Mouse (Mus musculus) splenic B cell, adult 2 months (primary cell): Measurements from ENCODE around the gene Myef2.
A peak's percentile ranks its signal among the peaks of the same experiment; 100 is the strongest.

Source experiments
- DNase-seq: peaks from one replicate; pipeline ENCODE4 v3.0.0-alpha.2; 2011; ENCODE audit warnings: low read depth, low spot score
- H3K27me3 ChIP-seq: 2 replicates; pipeline ENCODE4 v1.6.1; 2012; ENCODE audit warnings: mild to moderate bottlenecking, low read length, moderate library complexity, mixed read lengths; ENCODE audit not compliant: control insufficient read depth, poor library complexity, insufficient read depth, severe bottlenecking
- H3K36me3 ChIP-seq: 2 replicates; pipeline ENCODE4 v1.6.1; 2012; ENCODE audit warnings: mild to moderate bottlenecking, low read length, moderate library complexity, mixed read lengths; ENCODE audit not compliant: control insufficient read depth, poor library complexity, insufficient read depth, severe bottlenecking

Myef2 gene

GRCm38 (mm10) chr2:125123477-125123852 is at the start of gene Myef2:
Myef2 (minus strand) TSS chr2:125123661.
- H3K36me3 ChIP-seq: no peaks in the 10 kb centered on the region
- no peaks in the 10 kb centered on the region; the same call in 1 of the 2 replicates for H3K27me3 ChIP-seq
- peak; percentile 90 for DNase-seq

GRCm38 (mm10) chr2:125162012-125162470 is 38.6 kb upstream of the Myef2 start:
- Histone ChIP-seq H3K36me3 (no peaks in the 10 kb centered on the region), H3K27me3 (no peaks in the 10 kb centered on the region)
- DNase-seq: no peak

DNA sequence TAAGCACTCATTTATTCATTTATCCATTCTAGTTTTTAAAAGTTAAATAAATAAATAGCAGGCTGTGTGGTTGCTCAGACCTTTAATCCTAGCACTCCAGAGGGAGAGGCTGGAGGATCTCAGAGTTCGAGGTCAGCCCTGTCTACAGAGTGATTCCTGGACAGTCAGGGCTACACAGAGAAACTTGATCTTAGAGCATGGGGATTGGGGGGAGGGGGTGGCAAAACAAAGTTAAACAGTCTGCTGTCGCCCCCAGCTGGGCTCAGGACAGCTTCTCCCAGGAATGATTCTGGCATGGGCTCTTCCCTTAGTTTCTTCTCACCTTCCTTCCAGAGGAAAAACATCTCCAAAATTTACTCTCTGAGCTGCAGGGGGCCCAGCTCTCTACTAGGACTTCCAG is 32.0 kb upstream of the Myef2 start:
- no peaks in the 10 kb centered on the region for H3K36me3 ChIP-seq
- DNase-seq: no peak
- H3K27me3 ChIP-seq: no peaks in the 10 kb centered on the region

GRCm38 (mm10) chr2:125154294-125154693 is 30.8 kb upstream of the Myef2 start:
- no peak for DNase-seq
- no peaks in the 10 kb centered on the region for H3K36me3 ChIP-seq

DNA sequence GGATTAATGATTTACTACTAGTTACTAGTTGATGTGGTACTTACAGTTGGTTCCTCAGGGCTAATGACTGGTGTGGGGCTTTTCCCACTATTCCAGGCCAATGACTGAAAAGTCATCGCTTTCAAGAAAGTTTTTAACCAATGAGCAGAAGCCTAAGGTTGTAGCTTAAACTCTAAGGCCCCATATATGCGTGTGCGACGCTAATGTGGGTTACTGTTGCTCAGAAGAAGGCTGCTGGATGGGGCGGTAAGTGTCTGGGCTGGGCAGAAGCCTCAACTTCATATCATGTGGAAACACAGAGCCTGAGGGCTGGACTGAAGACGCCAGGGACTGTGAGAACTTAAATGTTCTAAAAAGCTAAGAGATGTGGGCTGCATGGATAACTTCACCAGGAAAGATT is 28.9 kb upstream of the Myef2 start, which contains the start of gene Slc12a1:
Gene Slc12a1 (plus strand): TSS at position 118 of the 400 bp plus-strand sequence.
- DNase-seq: no peak
- no peaks in the 10 kb centered on the region for H3K27me3 ChIP-seq
- H3K36me3 ChIP-seq: no peaks in the 10 kb centered on the region

More at GRCm38 (mm10) chr2:125154294-125154693, 30.8 kb upstream of the Myef2 start:
- no peaks in the 10 kb centered on the region for H3K27me3 ChIP-seq

- DNase-seq: no peak
- H3K27me3 ChIP-seq: no peaks in the 10 kb centered on the region
- no peaks in the 10 kb centered on the region for H3K36me3 ChIP-seq
Measured at GRCm38 (mm10) chr2:125142336-125142735, 18.9 kb upstream of the Myef2 start.

- Histone ChIP-seq H3K27me3 (no peaks in the 10 kb centered on the region), H3K36me3 (no peaks in the 10 kb centered on the region)
- DNase-seq: no peak
Measured at GRCm38 (mm10) chr2:125136846-125137245, 13.4 kb upstream of the Myef2 start.

DNA sequence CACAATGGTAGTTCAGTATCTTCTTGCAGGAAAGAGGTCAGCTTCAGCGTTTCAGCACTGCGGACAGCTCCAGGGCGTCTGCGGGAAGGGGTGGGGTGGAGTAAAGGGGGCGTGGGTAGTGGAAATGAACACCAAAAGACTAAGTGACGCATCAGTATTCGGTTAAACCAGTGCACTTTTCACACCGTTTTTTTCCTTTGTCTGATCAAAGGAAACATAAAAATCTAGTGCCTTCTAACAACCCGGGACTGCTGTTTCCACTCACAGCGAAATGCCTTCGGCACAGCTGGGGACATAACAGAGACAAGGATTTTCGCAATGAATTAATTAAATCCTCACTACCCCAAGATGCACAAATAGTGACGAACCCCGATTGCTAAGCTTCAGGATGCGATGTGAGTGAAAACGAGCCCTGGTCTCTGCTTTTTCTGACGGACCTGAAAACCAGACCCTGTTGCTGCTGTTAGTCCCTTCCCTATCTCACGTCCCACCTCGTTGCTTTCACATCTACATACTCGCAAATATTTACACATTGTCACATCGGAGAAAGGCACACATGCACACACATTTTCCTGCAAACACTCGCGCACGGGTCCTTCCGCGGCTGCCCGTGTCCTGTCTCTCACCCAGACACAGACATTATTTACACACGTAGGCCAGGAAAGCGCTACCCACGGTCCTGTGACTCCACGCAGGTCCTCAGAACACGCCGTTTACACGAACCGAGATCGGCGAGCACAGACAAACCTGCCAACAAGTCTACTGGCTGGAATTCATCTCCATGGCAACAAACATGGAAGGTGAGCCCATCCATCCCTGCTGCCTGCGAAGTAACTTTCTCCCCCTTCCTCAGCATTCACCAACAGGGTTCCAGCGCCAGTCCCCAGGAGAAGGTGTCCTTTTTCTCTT is 12.7 kb upstream of the Myef2 start, which contains the start of gene Ctxn2:
Gene Ctxn2 (plus strand): TSS at position 790 of the 909 bp plus-strand sequence.
- Histone ChIP-seq H3K27me3 (no peaks in the 10 kb centered on the region), H3K36me3 (no peaks in the 10 kb centered on the region)
- DNase-seq: peak; percentile 65

GRCm38 (mm10) chr2:125134113-125134512 is 10.7 kb upstream of the Myef2 start:
- no peaks in the 10 kb centered on the region for H3K27me3 ChIP-seq
- no peaks in the 10 kb centered on the region for H3K36me3 ChIP-seq
- no peak for DNase-seq

GRCm38 (mm10) chr2:125126792-125127191 is 3.3 kb upstream of the Myef2 start:
- no peaks in the 10 kb centered on the region for H3K36me3 ChIP-seq
- no peak for DNase-seq

DNA sequence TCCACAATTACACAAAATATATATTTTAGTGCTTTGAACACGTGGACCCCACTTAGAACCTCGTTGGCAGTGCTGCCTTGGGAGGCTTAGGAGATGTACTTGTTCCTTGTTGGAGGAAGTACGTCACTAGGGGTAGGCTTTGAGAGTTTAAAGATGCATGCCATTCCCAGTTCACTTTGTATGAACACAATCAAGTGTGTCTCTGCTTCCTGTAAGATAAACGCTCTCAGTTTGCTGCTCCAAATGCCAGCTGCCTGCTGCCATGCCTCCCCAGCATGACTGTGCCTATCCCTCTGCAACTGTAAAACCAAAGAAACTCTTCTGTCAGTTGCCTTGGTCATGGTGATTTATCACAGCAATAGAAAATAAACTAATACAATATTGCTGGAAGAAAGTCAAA is 2.4 kb upstream of the Myef2 start:
- DNase-seq: no peak
- Histone ChIP-seq H3K36me3 (no peaks in the 10 kb centered on the region), H3K27me3 (no peaks in the 10 kb centered on the region; the same call in 1 of the 2 replicates)

More at GRCm38 (mm10) chr2:125126792-125127191, 3.3 kb upstream of the Myef2 start:
- no peaks in the 10 kb centered on the region; the same call in 1 of the 2 replicates for H3K27me3 ChIP-seq

GRCm38 (mm10) chr2:125122624-125123476 is 611 bp downstream of the Myef2 start:
- Histone ChIP-seq H3K27me3 (no peaks in the 10 kb centered on the region; the same call in 1 of the 2 replicates), H3K36me3 (no peaks in the 10 kb centered on the region)
- DNase-seq: peak; percentile 54

DNA sequence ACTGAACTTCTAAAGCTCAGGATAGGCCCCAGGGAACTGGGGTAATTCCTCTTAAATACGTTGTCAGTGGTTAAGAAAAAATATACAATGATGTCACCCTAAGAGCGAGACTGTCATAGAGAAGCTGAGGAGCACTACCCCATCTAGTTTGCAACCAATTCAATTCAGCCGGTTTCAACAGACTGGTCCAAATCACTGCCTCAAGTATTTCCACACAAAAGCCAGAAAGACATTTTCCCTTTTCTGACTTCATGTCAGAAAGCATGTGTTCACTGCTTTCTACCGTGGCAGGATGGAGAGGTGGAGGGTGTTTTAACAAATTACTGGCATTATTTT is 1.2 kb downstream of the Myef2 start:
- Histone ChIP-seq H3K27me3 (no peaks in the 10 kb centered on the region), H3K36me3 (no peaks in the 10 kb centered on the region)
- peak; percentile 31 for DNase-seq

- DNase-seq: no peak
- H3K27me3 ChIP-seq: no peaks in the 10 kb centered on the region
- no peaks in the 10 kb centered on the region for H3K36me3 ChIP-seq
Measured at GRCm38 (mm10) chr2:125119381-125120110, 3.9 kb downstream of the Myef2 start.
